ENCODE assay signal across 7 mouse cellular contexts in genomic region chr12:112653157-112653824, GRCm38 (mm10). TPM values are rescaled to one million over a fixed set of nuclear protein-coding genes. Genes with fewer than 3 reads are reported as not detected.
DNase-seq lines count a peak whose midpoint lies in the region; ATAC-seq lines count a peak whose summit lies in the region.

No protein-coding gene starts in this region.

- no peaks in the 10 kb centered on the region for H3K4me1 ChIP-seq in limb, embryonic 10.5 days
- no peaks in the 10 kb centered on the region for H3K4me1 ChIP-seq in midbrain, embryonic 14.5 days (ENCODE audit: control insufficient read depth, insufficient read depth, low read length)

- 66% methylated on average over 7 of the region's 7 CpGs for WGBS in limb, embryonic 10.5 days
- 52% methylated on average over 7 of the region's 7 CpGs for WGBS in midbrain, embryonic 14.5 days

- ATAC-seq in midbrain, embryonic 14.5 days (ENCODE audit: low FRiP score, low TSS enrichment), result peak; percentile 74

- H3K4me3 ChIP-seq in limb, embryonic 10.5 days, result no peak overlapping the region
- H3K4me3 ChIP-seq in midbrain, embryonic 14.5 days (replicated peaks; ENCODE audit: low read depth, low read length), result no peak overlapping the region

- H3K27ac ChIP-seq in limb, embryonic 10.5 days, result no peak overlapping the region
- H3K27ac ChIP-seq in midbrain, embryonic 14.5 days (replicated peaks; ENCODE audit: low read depth, low read length), result no peak overlapping the region

- no peaks in the 10 kb centered on the region for H3K9me3 ChIP-seq in limb, embryonic 10.5 days (replicated peaks)
- H3K9me3 ChIP-seq in midbrain, embryonic 14.5 days (ENCODE audit: control insufficient read depth, low read length), result no peaks in the 10 kb centered on the region

- H3K4me2 ChIP-seq in midbrain, embryonic 14.5 days (ENCODE audit: low read length), result no peak overlapping the region

- peaks cover 100% of the 10 kb centered on the region for H3K36me3 ChIP-seq in limb, embryonic 10.5 days
- peaks cover 89% of the 10 kb centered on the region for H3K36me3 ChIP-seq in midbrain, embryonic 14.5 days (ENCODE audit: control insufficient read depth, insufficient read depth, low read length)

- DNase-seq in adrenal gland, adult 18-20 months (ENCODE audit: low spot score in 2 of 2), result peak; percentile 75 to 85
- peak; percentile 73 for DNase-seq in embryo, embryonic 11.5 days (ENCODE audit: low read depth, low spot score)
- peak; percentile 88 to 95 for DNase-seq in heart, adult 18-20 months
- DNase-seq in kidney, adult 11 months, result peak; percentile 80
- DNase-seq in limb, embryonic 10.5 days (ENCODE audit: low spot score), result peak; percentile 81
- peak; percentile 93 for DNase-seq in midbrain, embryonic 14.5 days
- peak; percentile 65 for DNase-seq in spleen, adult 12 weeks (ENCODE audit: low spot score)

- H3K27me3 ChIP-seq in limb, embryonic 10.5 days (ENCODE audit: low read depth, poor library complexity, severe bottlenecking), result no peaks in the 10 kb centered on the region
- H3K27me3 ChIP-seq in midbrain, embryonic 14.5 days (ENCODE audit: control insufficient read depth, insufficient read depth, low read length), result no peaks in the 10 kb centered on the region

- H3K9ac ChIP-seq in midbrain, embryonic 14.5 days (replicated peaks; ENCODE audit: low read length), result no peak overlapping the region

RNA-seq across cellular contexts. Expression of gene Siva1, which starts 8.8 kb away (rescaled TPM):
- total RNA-seq in adrenal gland, adult 18-20 months (2021), result 10 to 100 TPM; 36.6 to 43.6 TPM
- 10 to 100 TPM; 31.7 to 35.2 TPM for total RNA-seq in heart, adult 18-20 months (2021)
- polyA plus RNA-seq in limb, embryonic 10.5 days (2016; fragmentation: Nextera tagmentation; extraction: Ambion mirVana), result 359 and 361 TPM in 2 replicates
- polyA plus RNA-seq in midbrain, embryonic 14.5 days (2014; fragmentation: Nextera tagmentation; extraction: Ambion mirVana), result 62.3 and 63.9 TPM in 2 replicates

RNA-seq across cellular contexts. Expression of gene Akt1, which starts 21.4 kb away (rescaled TPM):
- 100 to 1,000 TPM; 184 to 355 TPM for total RNA-seq in adrenal gland, adult 18-20 months (2021)
- total RNA-seq in heart, adult 18-20 months (2021), result 100 to 1,000 TPM; 182 to 193 TPM
- 59.3 and 82.8 TPM in 2 replicates for polyA plus RNA-seq in limb, embryonic 10.5 days (2016; fragmentation: Nextera tagmentation; extraction: Ambion mirVana)
- polyA plus RNA-seq in midbrain, embryonic 14.5 days (2014; fragmentation: Nextera tagmentation; extraction: Ambion mirVana), result 64.8 and 82.1 TPM in 2 replicates

RNA-seq across cellular contexts. Expression of gene Zbtb42, which starts 25.3 kb away (rescaled TPM):
- 1 to 10 TPM; 4.5 to 6.9 TPM for total RNA-seq in adrenal gland, adult 18-20 months (2021)
- 1 to 10 TPM; 3.6 to 4.9 TPM for total RNA-seq in heart, adult 18-20 months (2021)
- 1.4 and 2.7 TPM in 2 replicates for polyA plus RNA-seq in limb, embryonic 10.5 days (2016; fragmentation: Nextera tagmentation; extraction: Ambion mirVana)
- polyA plus RNA-seq in midbrain, embryonic 14.5 days (2014; fragmentation: Nextera tagmentation; extraction: Ambion mirVana), result 1.9 and 3.5 TPM in 2 replicates

RNA-seq across cellular contexts. Expression of gene Adssl1, which starts 33.4 kb away (rescaled TPM):
- 10 to 100 TPM; 17.1 to 31.3 TPM for total RNA-seq in adrenal gland, adult 18-20 months (2021)
- total RNA-seq in heart, adult 18-20 months (2021), result 100 to 1,000 TPM; 192 to 206 TPM
- polyA plus RNA-seq in limb, embryonic 10.5 days (2016; fragmentation: Nextera tagmentation; extraction: Ambion mirVana), result 1.9 and 3.0 TPM in 2 replicates
- polyA plus RNA-seq in midbrain, embryonic 14.5 days (2014; fragmentation: Nextera tagmentation; extraction: Ambion mirVana), result 2.8 and 3.1 TPM in 2 replicates
